Mouse (Mus musculus): ENCODE measurements around the gene 1700013G24Rik. TPM values are rescaled to one million over a fixed set of nuclear protein-coding genes. Genes with fewer than 3 reads are reported as not detected.

Gene 1700013G24Rik
- total and polyA plus RNA-seq, 2 experiments from 2014 or later = not detected

- H3K9ac ChIP-seq (replicated peaks; ENCODE audit: low read length) = no peak overlapping the region
- no peaks in the 10 kb centered on the region for H3K36me3 ChIP-seq (ENCODE audit: insufficient read depth, low read length)
- H3K27ac ChIP-seq = no peak overlapping the region; the same call in 1 of the 2 replicates
- H3K4me2 ChIP-seq (ENCODE audit: low read depth, low read length) = no peak overlapping the region
- peaks cover 21% of the 10 kb centered on the region for H3K4me1 ChIP-seq (ENCODE audit: insufficient read depth, low read length)
- TF ChIP-seq CTCF (IDR thresholded peaks at IDR 0.05; ENCODE audit: low read depth) = no peak
- ATAC-seq (no peak; the same call in 1 of the 2 replicates), DNase-seq (ENCODE audit: low spot score) (no peak)
- 42% methylated on average over 10 of the region's 10 CpGs for WGBS
- H3K9me3 ChIP-seq (ENCODE audit: low read length) = no peaks in the 10 kb centered on the region
- H3K4me3 ChIP-seq (ENCODE audit: low read length) = no peak overlapping the region
- no peaks in the 10 kb centered on the region for H3K27me3 ChIP-seq (ENCODE audit: insufficient read depth, low read length)
Observed at GRCm38 (mm10) chr4:137487286-137488000, 34.4 kb downstream of the 1700013G24Rik start.

- ATAC-seq = no peak
- Histone ChIP-seq H3K4me1 (ENCODE audit: insufficient read depth, low read length) (peaks cover 21% of the 10 kb centered on the region), H3K4me3 (ENCODE audit: low read length) (no peak overlapping the region), H3K9ac (replicated peaks; ENCODE audit: low read length) (no peak overlapping the region), H3K27me3 (ENCODE audit: insufficient read depth, low read length) (no peaks in the 10 kb centered on the region), H3K27ac (peak overlapping the region; percentile 13; the same call in 1 of the 2 replicates), H3K4me2 (ENCODE audit: low read depth, low read length) (no peak overlapping the region), H3K9me3 (ENCODE audit: low read length) (no peaks in the 10 kb centered on the region), H3K36me3 (ENCODE audit: insufficient read depth, low read length) (no peaks in the 10 kb centered on the region)
- WGBS = 36% methylated on average over 11 of the region's 11 CpGs
- DNase-seq (ENCODE audit: low spot score) = no peak
- TF ChIP-seq CTCF (IDR thresholded peaks at IDR 0.05; ENCODE audit: low read depth) = no peak
Observed at GRCm38 (mm10) chr4:137488038-137488437, 35.0 kb downstream of the 1700013G24Rik start.

- Histone ChIP-seq H3K36me3 (ENCODE audit: insufficient read depth, low read length) (no peaks in the 10 kb centered on the region), H3K4me2 (ENCODE audit: low read depth, low read length) (no peak overlapping the region), H3K4me1 (ENCODE audit: insufficient read depth, low read length) (peaks cover 21% of the 10 kb centered on the region), H3K27me3 (ENCODE audit: insufficient read depth, low read length) (no peaks in the 10 kb centered on the region), H3K27ac (0 out of 2 replicates have a peak overlapping the region, but pooled peaks have one; percentile 13), H3K9me3 (ENCODE audit: low read length) (no peaks in the 10 kb centered on the region), H3K4me3 (ENCODE audit: low read length) (no peak overlapping the region), H3K9ac (replicated peaks; ENCODE audit: low read length) (no peak overlapping the region)
- DNase-seq (ENCODE audit: low spot score) (peak; percentile 34), ATAC-seq (peak; percentile 53)
- TF ChIP-seq CTCF (IDR thresholded peaks at IDR 0.05; ENCODE audit: low read depth) = peak; percentile 61
- 20% methylated on average over 12 of the region's 12 CpGs for WGBS
Observed at GRCm38 (mm10) chr4:137488571-137489303, 35.7 kb downstream of the 1700013G24Rik start.

- Histone ChIP-seq H3K4me1 (ENCODE audit: insufficient read depth, low read length) (peaks cover 21% of the 10 kb centered on the region), H3K4me2 (ENCODE audit: low read depth, low read length) (no peak overlapping the region), H3K4me3 (ENCODE audit: low read length) (no peak overlapping the region), H3K27ac (no peak overlapping the region), H3K9me3 (ENCODE audit: low read length) (no peaks in the 10 kb centered on the region), H3K36me3 (ENCODE audit: insufficient read depth, low read length) (no peaks in the 10 kb centered on the region), H3K9ac (replicated peaks; ENCODE audit: low read length) (no peak overlapping the region), H3K27me3 (ENCODE audit: insufficient read depth, low read length) (no peaks in the 10 kb centered on the region)
- TF ChIP-seq CTCF (IDR thresholded peaks at IDR 0.05; ENCODE audit: low read depth) = no peak
- DNase-seq (ENCODE audit: low spot score) (no peak), ATAC-seq (no peak)
- 62% methylated on average over 8 of the region's 8 CpGs for WGBS
Observed at GRCm38 (mm10) chr4:137489996-137490395, 36.9 kb downstream of the 1700013G24Rik start.

- Histone ChIP-seq H3K27ac (no peak overlapping the region), H3K27me3 (ENCODE audit: insufficient read depth, low read length) (no peaks in the 10 kb centered on the region), H3K9me3 (ENCODE audit: low read length) (no peaks in the 10 kb centered on the region), H3K4me1 (ENCODE audit: insufficient read depth, low read length) (peaks cover 10% of the 10 kb centered on the region; the same call in 1 of the 2 replicates), H3K36me3 (ENCODE audit: insufficient read depth, low read length) (no peaks in the 10 kb centered on the region), H3K4me2 (ENCODE audit: low read depth, low read length) (no peak overlapping the region), H3K9ac (replicated peaks; ENCODE audit: low read length) (no peak overlapping the region), H3K4me3 (ENCODE audit: low read length) (no peak overlapping the region)
- DNase-seq (ENCODE audit: low spot score) (no peak), ATAC-seq (no peak)
- WGBS = 54% methylated on average over 11 of the region's 11 CpGs
- TF ChIP-seq CTCF (IDR thresholded peaks at IDR 0.05; ENCODE audit: low read depth) = no peak
Observed at GRCm38 (mm10) chr4:137492563-137492962, 39.5 kb downstream of the 1700013G24Rik start.

- no peak for TF ChIP-seq CTCF (IDR thresholded peaks at IDR 0.05; ENCODE audit: low read depth)
- H3K4me2 ChIP-seq (ENCODE audit: low read depth, low read length) = no peak overlapping the region
- H3K4me1 ChIP-seq (ENCODE audit: insufficient read depth, low read length) = 0 out of 2 replicates have a peak, but pooled peaks cover 9% of the 10 kb centered on the region
- no peaks in the 10 kb centered on the region for H3K27me3 ChIP-seq (ENCODE audit: insufficient read depth, low read length)
- no peak overlapping the region for H3K27ac ChIP-seq
- 89% methylated on average over 4 of the region's 4 CpGs for WGBS
- H3K9me3 ChIP-seq (ENCODE audit: low read length) = no peaks in the 10 kb centered on the region
- H3K36me3 ChIP-seq (ENCODE audit: insufficient read depth, low read length) = no peaks in the 10 kb centered on the region
- ATAC-seq (no peak), DNase-seq (ENCODE audit: low spot score) (no peak)
- H3K4me3 ChIP-seq (ENCODE audit: low read length) = no peak overlapping the region
- no peak overlapping the region for H3K9ac ChIP-seq (replicated peaks; ENCODE audit: low read length)
Observed at GRCm38 (mm10) chr4:137493187-137493586, 40.1 kb downstream of the 1700013G24Rik start.

Measured in hindbrain, postnatal 0 days (tissue).